Mouse (Mus musculus): ENCODE measurements around the gene Ppp3ca.

DNA sequence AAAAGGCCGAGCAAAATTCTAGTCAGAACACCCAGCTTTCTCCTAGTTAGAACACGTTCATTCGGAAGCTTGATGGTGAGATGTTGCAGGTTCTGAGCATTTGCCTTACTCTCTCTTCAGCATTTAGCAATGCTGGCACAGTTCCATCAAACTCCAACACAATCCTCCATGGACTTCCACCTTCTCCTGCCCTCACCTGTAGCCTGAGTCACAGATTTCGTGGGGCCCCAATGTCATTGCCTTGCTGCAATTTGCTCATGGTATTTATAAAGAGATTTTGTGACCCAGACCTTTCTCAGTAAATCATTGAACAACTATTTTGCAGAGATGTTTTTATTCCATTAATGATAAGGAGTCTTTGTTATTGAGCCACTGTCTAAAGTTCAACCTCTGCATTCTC is 278.2 kb downstream of the Ppp3ca start:
- TF ChIP-seq CTCF (IDR thresholded peaks at IDR 0.05; ENCODE audit: low read depth) (no peak), EP300 (IDR thresholded peaks at IDR 0.05; ENCODE audit: low read depth) (no peak)

Measured in liver, embryonic 14.5 days (tissue).